Mouse (Mus musculus) frontal cortex, postnatal 10 days (tissue): Measurements from ENCODE around the gene Mbnl2.

Source experiments
- DNase-seq, 2 experiments: peaks; one replicate each; pipeline ENCODE4 v3.0.0; 2022; ENCODE audit warnings: low spot score in 2 of 2, mixed read lengths in 1 of 2

The Mbnl2 gene

DNA sequence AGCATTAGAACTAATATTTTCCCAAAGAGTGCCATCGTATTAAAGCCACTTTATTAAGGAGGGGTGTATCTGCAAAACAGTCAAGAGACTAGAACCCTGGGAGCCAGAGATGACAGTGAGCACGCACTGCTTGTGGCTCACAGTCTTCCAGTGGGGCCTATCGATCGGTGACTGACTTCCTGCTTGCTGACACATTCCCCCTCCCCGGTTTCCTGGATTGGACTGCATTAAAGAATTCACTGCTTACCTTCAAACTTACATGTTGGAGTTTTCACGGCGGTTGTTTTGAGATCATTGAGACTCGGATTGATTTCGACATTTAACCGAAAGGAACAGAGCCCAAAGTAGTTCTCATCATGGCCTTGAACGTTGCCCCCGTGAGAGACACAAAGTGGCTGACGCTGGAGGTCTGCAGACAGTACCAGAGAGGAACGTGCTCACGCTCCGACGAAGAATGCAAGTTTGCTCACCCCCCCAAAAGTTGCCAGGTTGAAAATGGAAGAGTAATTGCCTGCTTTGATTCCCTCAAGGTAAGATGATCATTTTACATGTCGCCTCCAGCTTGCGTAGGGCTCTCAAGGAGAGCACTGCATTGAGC is 49.5 kb downstream of the Mbnl2 start:
- DNase-seq: no peak

DNA sequence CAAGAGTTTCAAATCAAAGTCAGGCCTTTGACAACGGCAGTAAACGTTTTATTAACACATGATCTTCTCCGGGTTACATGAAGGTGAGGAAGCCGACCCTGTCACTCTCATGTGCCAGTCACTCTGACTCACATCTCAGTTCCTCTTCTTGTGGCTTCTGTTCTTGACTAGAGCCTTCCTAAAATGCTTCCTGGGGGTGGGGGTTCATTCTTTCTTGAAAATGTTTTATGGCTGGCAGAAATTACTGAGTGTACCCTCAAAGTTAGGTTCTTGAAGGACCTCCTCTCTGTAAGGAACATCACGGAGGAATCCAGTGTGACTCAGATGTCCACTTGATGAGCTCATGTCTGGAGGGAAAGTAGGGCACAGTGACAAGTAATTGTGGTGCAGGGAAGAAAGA is 50.2 kb downstream of the Mbnl2 start:
- DNase-seq: no peak

DNA sequence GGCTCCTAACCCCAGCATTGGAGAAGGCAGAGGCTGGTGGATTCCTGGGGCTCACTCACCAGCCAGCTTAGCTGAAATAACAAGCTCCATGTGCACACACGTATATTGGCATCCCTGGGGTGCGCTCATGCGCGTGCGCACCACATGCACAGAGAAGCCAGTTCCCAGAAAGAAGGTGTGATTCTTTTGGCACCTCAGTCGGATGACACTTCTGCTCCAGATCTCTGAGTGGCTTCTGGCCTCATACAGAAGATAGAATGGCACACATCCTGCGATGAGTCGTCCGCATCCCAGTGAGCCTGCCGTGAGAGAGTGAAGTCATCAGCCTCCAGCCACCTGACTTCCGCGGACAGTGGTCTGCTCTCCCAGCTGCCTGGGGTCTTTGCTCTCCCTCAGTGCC is 55.0 kb downstream of the Mbnl2 start:
- peak in 1 of 2 experiments; percentile 40 for DNase-seq

DNA sequence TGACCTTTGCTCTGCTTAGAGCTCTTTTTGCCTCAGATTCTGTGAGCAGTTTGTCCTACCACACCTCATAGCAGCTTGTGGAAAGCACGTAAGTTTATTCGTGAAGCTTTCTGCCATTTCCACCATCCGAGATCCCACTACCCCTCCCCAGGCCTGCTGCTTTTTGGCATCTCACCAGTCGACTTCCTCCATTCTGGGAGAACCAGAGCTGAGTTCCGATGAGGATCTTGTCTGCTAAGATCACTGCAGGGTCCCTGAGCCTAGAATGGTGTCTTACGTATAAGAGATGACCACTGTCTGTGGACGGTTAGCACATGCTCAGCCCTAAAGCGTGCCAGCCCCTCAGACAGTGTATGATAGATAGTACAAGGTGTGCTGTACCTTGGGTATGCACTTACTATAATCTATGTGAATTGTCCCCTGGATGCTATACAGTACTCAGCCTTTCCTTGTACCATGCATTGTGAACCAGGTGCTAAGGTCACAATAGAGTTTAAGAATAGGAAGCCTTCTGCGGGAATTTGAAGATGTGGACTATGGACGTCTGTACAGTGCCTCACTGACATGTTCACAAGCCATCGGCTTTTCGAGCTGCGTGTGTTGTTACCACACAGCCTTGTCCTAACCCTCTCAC is 55.5 kb downstream of the Mbnl2 start:
- DNase-seq: no peak

DNA sequence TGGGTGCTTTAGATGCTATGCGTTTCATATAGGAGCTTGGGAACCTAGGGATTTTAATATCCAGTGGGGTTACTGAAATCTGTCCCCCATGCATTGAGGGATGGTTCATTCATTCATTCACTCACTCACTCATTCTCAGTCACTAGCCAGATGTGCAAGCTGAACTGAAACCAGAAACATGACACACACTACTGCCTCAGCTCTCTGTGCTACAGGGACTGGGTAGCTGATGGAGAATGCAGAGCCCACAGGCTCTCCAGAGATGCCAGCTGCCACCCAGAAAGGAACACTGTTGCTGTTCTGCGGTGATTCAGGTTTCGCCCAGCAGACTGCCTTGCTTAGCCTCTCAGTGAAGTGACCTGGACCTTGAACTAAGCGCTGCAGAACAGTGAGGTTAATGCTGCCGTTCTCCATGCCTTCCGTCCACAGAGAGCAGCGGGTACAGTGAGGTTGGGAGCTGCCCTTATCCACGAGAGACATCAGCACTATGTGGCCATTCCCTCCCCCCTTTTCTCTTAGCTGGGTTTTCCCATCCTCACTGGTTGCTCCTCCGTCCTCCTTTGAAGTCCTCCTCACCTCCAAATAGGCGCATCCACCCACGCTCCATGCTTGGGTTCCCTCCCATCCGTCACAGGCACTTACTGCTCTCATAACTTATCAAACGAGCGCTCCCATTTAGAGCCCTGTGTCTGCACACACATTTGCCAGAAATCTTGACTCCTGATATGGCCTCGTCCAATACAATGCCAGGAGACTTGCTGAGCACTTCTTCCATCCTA is 58.2 kb downstream of the Mbnl2 start:
- DNase-seq: no peak

DNA sequence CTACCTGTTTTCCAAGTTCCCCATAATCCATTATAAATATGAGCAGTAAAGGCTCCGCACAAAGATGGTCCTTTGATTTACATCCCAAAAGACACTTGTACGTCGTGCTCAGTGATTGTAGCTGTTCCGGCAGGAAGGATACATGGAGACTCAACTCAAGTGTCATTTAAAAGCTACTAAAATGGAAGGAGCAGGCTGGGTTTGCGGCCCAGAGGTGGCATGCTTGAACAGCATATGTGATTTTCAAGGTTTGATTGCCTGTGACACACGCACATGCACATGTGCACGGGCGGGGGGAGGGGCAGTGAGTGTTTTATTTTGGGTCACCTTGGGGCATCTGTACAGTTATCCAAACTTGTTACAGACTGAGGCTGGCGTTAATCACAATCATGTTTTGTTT is 59.9 kb downstream of the Mbnl2 start:
- no peak for DNase-seq

DNA sequence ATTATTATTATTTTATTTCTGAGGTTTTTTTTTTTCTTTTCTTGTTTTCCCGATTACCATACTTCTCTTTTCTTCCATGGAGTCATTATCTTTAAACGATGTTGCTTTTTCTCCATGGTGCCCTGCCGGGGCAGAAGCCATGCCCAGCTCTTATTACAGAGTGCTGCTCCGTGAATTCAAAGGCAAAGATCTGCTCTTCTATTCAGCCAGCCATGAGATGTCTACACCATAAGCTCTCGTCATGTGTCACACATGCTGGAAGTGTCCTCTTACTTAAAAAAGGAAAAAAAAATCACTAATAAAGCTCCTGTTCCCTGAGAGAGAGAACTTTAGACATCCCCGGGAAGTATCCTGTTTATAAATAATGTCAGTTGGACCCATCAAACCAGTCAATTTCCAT is 60.4 kb downstream of the Mbnl2 start:
- no peak for DNase-seq

DNA sequence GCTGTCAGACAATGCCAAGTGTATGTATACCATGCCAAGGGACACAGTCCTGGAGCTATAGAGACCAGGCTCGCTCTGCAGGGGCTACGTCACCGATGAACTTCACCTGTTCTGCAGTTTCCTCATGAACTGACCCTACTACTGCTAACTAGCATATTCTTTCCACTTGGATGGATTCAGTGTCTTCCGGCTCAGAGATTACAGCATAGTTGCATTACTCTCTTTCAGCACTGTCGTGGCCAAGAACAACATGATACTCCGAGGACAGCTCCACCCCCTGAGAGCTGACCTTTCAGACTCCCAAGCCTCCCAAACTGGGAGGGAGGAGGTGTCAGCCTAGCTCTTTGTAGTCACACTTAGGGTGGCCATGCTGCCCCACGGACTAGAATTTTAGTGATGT is 60.9 kb downstream of the Mbnl2 start:
- DNase-seq: no peak

DNA sequence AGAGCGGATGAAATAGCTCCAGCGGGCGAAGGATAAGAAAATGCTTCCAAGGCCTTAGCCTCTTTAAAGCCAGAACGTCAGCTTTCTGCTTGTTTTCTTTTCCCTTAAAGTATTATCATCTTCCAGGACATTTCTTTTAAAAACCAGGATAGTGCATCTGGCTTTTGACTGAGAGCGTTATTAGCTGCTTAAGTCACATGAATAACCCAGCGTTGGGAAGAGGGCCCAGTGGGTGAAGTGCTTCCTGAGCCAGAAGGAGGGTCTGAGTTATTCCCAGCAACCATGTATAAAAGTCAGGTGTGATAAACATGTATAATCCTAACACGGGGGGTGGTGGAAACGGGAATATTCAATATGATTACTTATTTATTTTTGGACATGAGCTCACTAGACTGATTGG is 61.4 kb downstream of the Mbnl2 start:
- no peak for DNase-seq

DNA sequence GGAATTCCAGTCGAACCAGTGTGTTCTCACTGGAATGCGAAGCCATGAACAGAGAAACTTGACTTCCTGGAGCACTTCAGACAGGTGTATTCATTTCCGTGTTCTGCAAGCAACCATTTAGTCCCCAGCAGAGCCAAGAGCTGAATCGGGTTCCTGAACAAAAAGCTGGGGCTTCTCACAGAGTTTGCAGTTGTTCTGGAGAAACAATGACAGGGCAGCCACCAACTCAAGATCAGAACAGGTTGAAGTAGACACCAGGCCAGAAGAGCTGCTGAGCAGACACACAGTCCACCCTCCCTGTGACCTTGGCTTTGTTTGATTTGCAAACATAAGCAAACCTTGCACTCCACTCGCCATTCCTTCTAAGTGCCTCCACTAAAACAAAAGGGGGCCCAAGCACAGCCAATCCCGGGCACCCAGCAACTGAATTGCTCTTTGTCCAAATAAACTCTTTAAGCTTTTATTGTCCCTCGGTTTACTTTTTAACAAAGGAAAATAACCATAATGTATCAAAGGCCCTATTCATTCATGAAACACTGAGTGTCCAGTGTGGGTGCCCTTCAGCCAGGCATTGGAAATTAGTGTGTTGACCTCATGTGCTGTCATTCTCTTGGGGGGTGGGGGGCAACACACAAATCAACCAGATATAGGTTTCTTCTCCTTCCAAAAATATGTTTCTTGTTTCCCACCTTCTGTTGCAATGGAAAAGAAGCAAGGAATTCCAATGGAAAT is 62.4 kb downstream of the Mbnl2 start:
- no peak for DNase-seq

DNA sequence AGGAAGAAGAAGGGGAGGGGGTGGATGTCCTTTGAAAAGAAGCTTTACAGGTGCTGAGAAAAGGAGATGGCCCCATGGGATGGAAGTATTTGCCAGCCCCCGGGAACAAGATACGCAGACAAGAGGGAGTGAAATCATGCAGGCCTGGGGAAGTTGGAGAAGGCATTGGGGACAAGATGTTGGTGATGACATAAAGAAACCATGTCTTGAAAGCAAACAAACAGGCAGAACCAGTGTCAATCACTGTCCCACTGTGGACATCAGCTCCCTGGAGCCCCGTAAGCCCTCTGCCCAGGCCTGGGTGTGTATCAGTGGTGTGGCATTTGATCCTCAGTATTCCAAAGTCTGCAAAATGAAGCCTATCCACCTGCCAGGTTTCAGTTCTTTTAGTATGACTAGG is 63.2 kb downstream of the Mbnl2 start:
- DNase-seq: no peak

DNA sequence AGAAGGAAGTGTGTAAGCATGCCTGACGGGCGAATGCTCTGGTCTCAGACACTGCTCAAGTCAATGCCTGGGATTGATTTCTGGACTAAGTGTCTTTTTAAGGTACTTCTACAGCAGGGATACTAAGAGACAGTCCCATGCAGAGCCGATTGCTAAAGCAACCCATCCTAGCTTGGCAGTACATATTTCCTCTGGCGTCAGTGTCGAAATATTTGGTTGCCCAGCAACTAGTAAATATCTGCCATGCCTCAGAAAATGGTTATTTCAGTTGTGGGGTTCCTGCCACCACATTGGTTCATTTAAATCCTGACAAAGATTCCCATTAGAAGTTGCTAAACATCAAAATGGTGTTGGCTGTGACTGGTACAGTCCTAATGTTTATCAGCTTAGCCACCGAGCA is 66.4 kb downstream of the Mbnl2 start:
- DNase-seq: no peak

DNA sequence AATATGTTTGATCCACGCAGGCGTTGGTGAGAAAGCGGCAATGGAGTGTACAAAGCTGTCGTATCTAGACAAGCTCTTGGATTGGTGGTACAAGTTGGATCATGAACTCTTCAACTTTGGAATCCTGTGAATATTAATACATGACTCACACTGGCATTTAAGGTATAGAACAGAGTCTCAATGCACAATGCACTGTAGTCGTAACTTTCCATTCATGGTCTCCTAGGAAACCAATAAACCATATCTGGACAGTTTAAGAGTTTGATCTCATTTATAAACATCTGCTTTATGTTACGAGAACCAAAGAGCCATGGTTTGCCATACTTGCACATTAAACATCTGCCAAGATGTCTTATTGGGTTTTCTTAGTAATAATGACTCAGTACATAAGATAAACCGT is 66.9 kb downstream of the Mbnl2 start:
- DNase-seq: no peak

DNA sequence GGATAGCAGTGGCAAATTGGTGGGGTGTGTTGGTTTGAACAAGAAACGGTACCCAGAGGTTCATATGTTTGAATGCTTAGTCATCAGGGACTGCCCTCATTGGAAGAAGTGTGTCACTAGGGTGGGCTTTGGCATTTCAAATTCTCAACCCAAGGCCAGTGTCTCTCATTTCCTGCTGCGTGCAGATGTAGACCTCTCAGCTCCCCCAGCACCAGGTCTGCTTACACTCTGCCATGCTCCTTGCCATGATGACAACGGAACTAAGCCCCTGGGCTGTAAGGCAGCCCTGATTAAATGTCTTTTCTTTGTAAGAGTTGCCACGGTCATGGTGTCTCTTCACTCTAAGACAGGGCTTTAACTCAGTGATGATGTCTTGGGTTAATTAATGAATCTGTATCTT is 69.2 kb downstream of the Mbnl2 start:
- no peak for DNase-seq

DNA sequence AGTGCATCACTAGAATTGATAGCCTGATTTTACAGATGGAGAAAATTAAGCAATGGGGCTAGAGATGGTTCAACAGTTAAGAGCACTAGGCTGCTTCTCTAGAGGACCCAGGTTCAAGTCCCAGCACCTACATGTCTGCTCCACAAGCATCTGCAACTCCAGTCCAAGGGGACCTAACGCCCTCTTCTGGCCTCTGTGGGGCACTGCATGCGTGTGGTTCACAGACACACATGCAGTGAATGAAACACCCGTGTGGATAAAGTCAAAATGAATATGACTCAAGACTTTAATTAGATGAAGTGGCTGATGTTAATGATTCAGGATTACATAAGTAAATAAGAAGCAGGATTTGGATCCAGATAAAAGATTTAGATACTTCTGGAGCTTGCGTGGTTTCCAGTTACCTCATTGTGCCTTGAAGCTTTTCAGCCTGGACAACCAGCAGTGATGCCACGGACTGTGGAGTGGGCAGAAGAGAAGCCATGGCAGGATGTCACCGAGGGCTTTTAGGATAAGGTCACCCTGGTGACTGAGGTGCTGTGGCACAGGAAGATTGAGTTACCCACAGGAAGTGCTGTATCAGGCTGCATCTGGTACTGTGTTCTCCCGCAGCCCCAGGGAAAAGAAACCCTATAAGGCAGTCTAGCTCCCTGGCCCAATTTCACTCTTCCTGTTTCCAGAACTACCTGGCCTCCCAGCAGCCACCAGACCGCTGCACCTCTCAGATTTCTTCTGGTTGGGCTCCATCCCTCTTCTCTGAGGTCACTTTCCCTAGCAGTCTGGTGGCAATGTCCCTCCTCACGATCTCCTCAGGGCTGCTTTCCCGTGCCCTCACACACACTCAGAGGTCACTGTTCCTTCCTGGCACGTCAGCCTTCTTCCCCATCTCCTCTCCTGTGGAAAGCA is 72.2 kb downstream of the Mbnl2 start:
- no peak for DNase-seq

DNA sequence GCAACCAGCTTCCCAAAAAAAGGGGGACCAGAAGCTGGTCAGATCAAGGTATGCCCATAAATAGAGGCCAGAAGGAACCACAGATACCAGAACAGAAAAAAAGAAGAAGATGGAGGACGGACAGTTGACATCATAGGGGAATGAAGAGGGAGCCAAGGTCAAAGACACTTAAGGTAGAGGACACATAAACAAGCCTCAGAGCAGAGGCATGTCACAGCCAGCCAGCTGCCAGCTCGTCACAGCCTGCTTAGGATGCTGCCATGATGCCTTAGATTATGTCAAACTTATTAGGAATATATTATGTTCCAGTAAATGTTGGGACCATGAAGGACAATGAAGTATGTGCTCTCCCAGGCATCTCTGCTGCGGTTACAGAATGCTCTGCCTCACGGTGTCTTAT is 73.9 kb downstream of the Mbnl2 start:
- DNase-seq: no peak

DNA sequence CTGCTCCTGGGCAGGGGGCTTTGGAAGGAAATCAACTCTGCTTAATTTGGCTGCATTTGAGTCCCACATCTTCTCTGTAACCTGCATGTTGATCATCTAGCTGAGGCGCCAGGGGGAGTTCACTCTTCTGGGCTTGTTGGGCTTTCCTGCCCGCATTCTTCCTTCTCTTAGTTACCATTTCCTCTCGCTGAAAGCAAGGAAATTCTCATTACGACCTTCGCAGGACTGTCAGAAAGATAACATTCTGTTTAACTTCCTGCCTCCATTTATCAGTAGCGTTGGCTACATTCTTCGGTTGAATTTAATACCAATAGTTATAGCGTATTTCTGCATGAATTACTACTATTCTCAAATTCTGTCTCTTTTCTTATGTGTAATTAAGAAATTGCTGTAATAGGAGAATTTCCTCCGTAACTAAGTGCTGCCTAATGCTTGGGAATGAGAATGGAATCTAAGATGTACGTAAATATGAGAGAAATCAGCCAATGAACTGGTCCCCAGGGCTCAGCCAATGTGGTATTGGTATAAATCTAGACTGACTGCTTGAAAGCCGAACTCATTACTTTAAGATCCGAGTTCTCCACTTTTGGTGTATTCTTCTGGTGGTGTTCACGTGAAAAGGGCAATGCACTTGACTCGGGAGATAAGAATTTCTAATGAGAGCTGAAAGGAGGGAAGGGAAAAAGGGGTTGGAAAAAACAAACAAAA is 76.8 kb downstream of the Mbnl2 start:
- no peak for DNase-seq

DNA sequence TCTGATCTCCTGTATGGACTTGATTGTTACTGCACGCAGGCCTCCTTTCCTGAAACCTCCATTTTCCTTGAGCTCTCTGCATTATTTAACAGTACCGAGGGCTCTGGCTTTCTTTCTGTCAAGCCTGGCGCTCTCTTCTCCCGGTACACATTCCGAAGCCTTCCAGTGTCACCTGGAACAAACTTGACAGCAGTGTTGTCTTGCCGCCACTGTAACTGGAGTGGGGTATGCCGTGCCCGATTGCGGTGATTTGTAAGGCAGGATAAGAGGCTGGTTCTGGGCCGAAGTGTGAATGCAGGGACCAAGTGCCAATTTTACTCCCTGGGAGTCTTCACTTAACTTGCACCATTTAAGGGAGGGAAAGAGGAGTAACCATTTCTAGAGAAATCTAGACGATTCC is 77.7 kb downstream of the Mbnl2 start:
- DNase-seq: no peak

DNA sequence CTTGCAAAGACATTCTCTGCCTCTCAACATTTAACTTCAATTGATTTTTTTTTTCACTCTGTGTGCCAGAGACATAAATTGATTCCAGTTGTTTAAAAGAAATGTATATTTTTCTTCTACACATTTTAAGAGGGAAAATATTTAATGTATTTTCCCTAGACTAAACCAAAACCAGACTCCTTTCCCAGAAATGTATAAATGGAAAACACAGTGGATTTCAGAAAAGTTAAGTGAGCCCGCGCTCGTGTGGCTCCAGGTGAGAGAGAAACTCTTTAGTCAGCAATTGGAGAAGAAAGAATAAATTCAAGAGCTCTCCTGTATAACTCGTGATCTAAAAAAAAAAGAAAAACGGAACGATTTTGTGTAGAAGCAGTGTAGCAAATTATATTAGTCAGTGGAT is 79.1 kb downstream of the Mbnl2 start:
- DNase-seq: no peak

DNA sequence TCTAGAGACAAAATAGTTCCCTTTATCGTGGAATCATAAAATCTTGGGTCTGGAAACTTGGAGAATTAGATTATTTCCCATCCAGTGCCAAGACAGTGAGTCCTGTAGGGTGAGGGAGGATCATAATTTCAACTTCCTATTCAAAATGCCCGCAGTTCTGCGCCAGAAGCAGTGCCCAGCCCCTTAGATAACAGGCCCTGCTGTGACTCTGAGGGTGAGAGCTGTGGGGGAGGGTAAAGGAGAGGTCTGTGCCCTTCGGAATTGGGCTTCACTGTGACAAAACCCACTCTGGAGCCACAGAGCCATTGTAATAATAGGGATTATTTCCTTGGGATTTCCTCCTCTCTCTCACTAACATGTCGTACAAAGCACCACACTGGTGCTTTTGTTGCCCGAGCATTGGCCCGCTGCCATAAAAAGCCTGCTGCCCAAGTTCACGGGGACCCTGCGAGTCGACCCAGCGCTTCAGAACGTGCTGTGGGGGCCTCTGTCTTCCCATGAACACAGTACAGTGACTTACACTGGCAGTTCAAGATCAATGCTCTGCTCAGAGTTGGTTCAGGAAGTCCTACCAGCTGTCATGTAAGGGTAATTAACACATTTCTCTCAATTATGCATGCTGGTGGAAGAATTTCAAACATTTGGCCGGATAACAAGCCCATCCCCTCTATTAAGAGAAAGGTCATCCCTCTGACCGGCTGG is 79.7 kb downstream of the Mbnl2 start:
- no peak for DNase-seq
